Mouse (Mus musculus) erythroblast, embryonic 14.5 days (primary cell): ENCODE measurements around the gene Rnf220. TPM values are rescaled to one million over a fixed set of nuclear protein-coding genes. Genes with fewer than 3 reads are reported as not detected.

Experiments used
- H3K27me3 ChIP-seq: 2 replicates; pipeline ENCODE4 v1.6.1; 2012; ENCODE audit warnings: inconsistent platforms; ENCODE audit not compliant: control insufficient read depth
- H3K36me3 ChIP-seq: 2 replicates; pipeline ENCODE4 v1.6.1; 2012; ENCODE audit warnings: mild to moderate bottlenecking, inconsistent platforms; ENCODE audit not compliant: control insufficient read depth
- H3K4me1 ChIP-seq: 2 replicates; pipeline ENCODE4 v1.6.1; 2012; ENCODE audit warnings: inconsistent platforms; ENCODE audit not compliant: control insufficient read depth
- H3K4me3 ChIP-seq: replicated peaks from 2 replicates; pipeline ENCODE3; 2012; ENCODE audit warnings: moderate library complexity, mild to moderate bottlenecking, inconsistent platforms
- H3K9me3 ChIP-seq: 2 replicates; pipeline ENCODE4 v1.6.1; 2012; ENCODE audit warnings: low read length, inconsistent platforms, mixed read lengths; ENCODE audit not compliant: control insufficient read depth
- GATA1 ChIP-seq: IDR thresholded peaks from 2 replicates; pipeline ENCODE4 v1.6.1; 2012; ENCODE audit warnings: low read length, inconsistent platforms, mixed read lengths
- TAL1 ChIP-seq: IDR thresholded peaks from 3 replicates; pipeline ENCODE4 v1.6.1; 2012; ENCODE audit warnings: low read length, inconsistent platforms, mixed read lengths
- polyA plus RNA-seq: library from polyadenylated mRNA; stranded (reverse); fragments of >175 nt; gene quantifications from 2 replicates; pipeline ENCODE4 v1.2.3, GENCODE M21; 2012

Rnf220 gene
- polyA plus RNA-seq, 1 experiment, result 5.1 TPM

- peaks cover 100% of the 10 kb centered on the region for H3K36me3 ChIP-seq
- no peak for TF ChIP-seq TAL1
- no peaks in the 10 kb centered on the region for H3K27me3 ChIP-seq
- peaks cover 10% of the 10 kb centered on the region for H3K4me1 ChIP-seq
- H3K4me3 ChIP-seq, result no peak overlapping the region
- no peaks in the 10 kb centered on the region for H3K9me3 ChIP-seq
Measured at GRCm38 (mm10) chr4:117281090-117281845, 215.6 kb downstream of the Rnf220 start.

GRCm38 (mm10) chr4:117280397-117280930 lies 216.4 kb downstream of the Rnf220 start:
- peaks cover 100% of the 10 kb centered on the region for H3K36me3 ChIP-seq
- no peak for TF ChIP-seq TAL1

GRCm38 (mm10) chr4:117279253-117279642 lies 217.6 kb downstream of the Rnf220 start:
- H3K36me3 ChIP-seq, result peaks cover 100% of the 10 kb centered on the region
- no peak overlapping the region for H3K4me3 ChIP-seq
- no peaks in the 10 kb centered on the region for H3K27me3 ChIP-seq
- TF ChIP-seq TAL1 (no peak), GATA1 (no peak)
- peaks cover 3% of the 10 kb centered on the region; the same call in 1 of the 2 replicates for H3K4me1 ChIP-seq
- H3K9me3 ChIP-seq, result peaks cover 10% of the 10 kb centered on the region

More at GRCm38 (mm10) chr4:117280397-117280930, 216.4 kb downstream of the Rnf220 start:
- H3K9me3 ChIP-seq, result 0 out of 2 replicates have a peak, but pooled peaks cover 2% of the 10 kb centered on the region
- peaks cover 10% of the 10 kb centered on the region for H3K4me1 ChIP-seq
- H3K4me3 ChIP-seq, result no peak overlapping the region
- no peaks in the 10 kb centered on the region for H3K27me3 ChIP-seq

GRCm38 (mm10) chr4:117278381-117279252 lies 218.2 kb downstream of the Rnf220 start:
- no peaks in the 10 kb centered on the region; the same call in 1 of the 2 replicates for H3K4me1 ChIP-seq
- H3K9me3 ChIP-seq, result peaks cover 14% of the 10 kb centered on the region
- TF ChIP-seq GATA1, result no peak
- TF ChIP-seq TAL1, result no peak
- H3K4me3 ChIP-seq, result no peak overlapping the region
- no peaks in the 10 kb centered on the region for H3K27me3 ChIP-seq
- H3K36me3 ChIP-seq, result peaks cover 100% of the 10 kb centered on the region

- Histone ChIP-seq H3K27me3 (no peaks in the 10 kb centered on the region), H3K4me1 (no peaks in the 10 kb centered on the region), H3K36me3 (peaks cover 100% of the 10 kb centered on the region), H3K9me3 (peaks cover 14% of the 10 kb centered on the region), H3K4me3 (no peak overlapping the region)
- no peak for TF ChIP-seq GATA1
- TF ChIP-seq TAL1, result no peak
Measured at GRCm38 (mm10) chr4:117277687-117278086, 219.2 kb downstream of the Rnf220 start.

GRCm38 (mm10) chr4:117277021-117277420 lies 219.8 kb downstream of the Rnf220 start:
- no peaks in the 10 kb centered on the region for H3K4me1 ChIP-seq
- H3K36me3 ChIP-seq, result peaks cover 100% of the 10 kb centered on the region
- no peak for TF ChIP-seq TAL1
- TF ChIP-seq GATA1, result no peak

GRCm38 (mm10) chr4:117276281-117276711 lies 220.6 kb downstream of the Rnf220 start:
- no peaks in the 10 kb centered on the region for H3K4me1 ChIP-seq
- H3K27me3 ChIP-seq, result no peaks in the 10 kb centered on the region
- peaks cover 100% of the 10 kb centered on the region for H3K36me3 ChIP-seq
- TF ChIP-seq GATA1, result no peak
- no peak for TF ChIP-seq TAL1
- H3K9me3 ChIP-seq, result peaks cover 14% of the 10 kb centered on the region
- H3K4me3 ChIP-seq, result no peak overlapping the region

More at GRCm38 (mm10) chr4:117277021-117277420, 219.8 kb downstream of the Rnf220 start:
- H3K27me3 ChIP-seq, result no peaks in the 10 kb centered on the region
- H3K9me3 ChIP-seq, result peaks cover 14% of the 10 kb centered on the region
- H3K4me3 ChIP-seq, result no peak overlapping the region

- Histone ChIP-seq H3K4me1 (no peaks in the 10 kb centered on the region), H3K9me3 (peaks cover 14% of the 10 kb centered on the region), H3K27me3 (no peaks in the 10 kb centered on the region), H3K36me3 (peaks cover 86% of the 10 kb centered on the region), H3K4me3 (no peak overlapping the region)
- TF ChIP-seq GATA1 (no peak), TAL1 (no peak)
Measured at GRCm38 (mm10) chr4:117274720-117275119, 222.1 kb downstream of the Rnf220 start.

- H3K27me3 ChIP-seq, result no peaks in the 10 kb centered on the region
- peaks cover 64% of the 10 kb centered on the region for H3K36me3 ChIP-seq
- H3K9me3 ChIP-seq, result peaks cover 14% of the 10 kb centered on the region
- TF ChIP-seq TAL1 (no peak), GATA1 (no peak)
- no peaks in the 10 kb centered on the region for H3K4me1 ChIP-seq
- H3K4me3 ChIP-seq, result no peak overlapping the region
Measured at GRCm38 (mm10) chr4:117272459-117272858, 224.4 kb downstream of the Rnf220 start.
